Mouse (Mus musculus) brain, embryonic 18.5 days (tissue): ENCODE results near the gene Zpr1.
"Not testable (repeated sequence)": the region's sequence is repeated elsewhere in the genome, so short reads cannot be mapped to it uniquely, and the experiment has no call there.

ENCODE experiments used
- DNase-seq: peaks from one replicate; pipeline ENCODE4 v3.0.0-alpha.2; 2012; ENCODE audit warnings: low read depth, low spot score

The Zpr1 gene

DNA sequence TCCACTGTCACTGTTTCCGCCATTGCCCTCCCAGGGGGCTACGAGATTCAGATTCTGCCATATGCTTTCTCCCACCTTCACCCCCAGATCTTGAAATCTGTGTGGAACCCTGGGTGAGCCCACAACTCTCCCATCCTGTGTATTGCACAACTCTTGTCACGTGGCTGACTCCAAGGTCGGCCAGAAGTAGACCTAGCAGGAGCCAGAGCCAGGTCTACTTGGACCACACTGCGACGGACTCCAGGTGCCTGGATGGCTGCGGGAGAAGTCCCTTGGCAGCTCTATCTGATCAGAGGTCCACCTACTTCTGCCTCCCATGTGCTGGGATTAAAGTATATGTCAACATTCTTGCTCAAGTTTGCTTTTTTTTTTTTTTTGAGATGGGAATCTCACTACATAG, 11.7 kb upstream of the Zpr1 start:
- no peak for DNase-seq

DNA sequence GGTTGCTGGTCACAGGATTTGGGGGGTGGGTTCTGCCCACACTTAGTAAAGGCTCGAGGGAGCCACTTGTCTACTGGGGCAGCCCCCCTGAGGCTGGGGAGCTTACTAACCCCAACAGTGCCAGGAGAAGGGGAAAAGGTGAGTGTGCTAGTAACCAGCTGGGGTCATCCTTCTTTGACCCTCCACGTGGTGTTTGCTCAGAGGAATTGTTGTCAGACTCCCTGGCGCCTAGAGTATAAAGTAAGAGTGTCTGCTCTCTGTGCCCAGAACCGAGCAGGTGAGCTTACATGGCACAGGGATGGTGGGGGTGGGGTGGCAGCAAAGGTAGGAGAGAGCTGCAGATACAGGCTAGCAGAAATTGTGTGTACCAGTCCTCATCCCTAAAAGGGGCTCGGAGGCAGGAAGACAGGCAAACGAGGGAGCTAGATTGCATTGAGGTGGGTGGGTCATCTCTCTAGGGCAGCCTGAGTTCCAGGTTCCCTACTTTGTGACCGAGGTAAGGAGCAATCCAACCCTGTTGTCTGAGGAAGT, 4.5 kb upstream of the Zpr1 start, which contains the start of gene Apoa5:
Gene Apoa5 (plus strand): TSS at position 291 of the 531 bp plus-strand sequence.
- no peak for DNase-seq

DNA sequence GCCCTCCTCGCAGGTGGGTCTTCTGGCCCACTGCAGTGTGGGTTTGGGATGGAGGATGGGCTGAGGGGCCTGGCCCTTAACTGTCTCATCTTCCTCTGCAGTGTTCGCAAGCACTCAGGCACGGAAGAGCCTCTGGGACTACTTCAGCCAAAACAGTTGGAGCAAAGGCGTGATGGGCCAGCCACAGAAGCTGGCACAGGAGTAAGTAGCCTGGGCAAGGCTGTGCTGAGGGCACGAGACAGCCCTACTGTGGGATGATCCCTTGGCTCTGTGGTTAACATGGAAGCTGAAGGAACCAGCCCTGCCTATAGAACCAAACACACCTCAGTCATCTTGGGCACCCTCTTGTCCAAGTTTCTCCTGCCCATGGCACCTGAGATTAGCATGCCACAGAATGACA, 3.7 kb upstream of the Zpr1 start:
- no peak for DNase-seq

DNA sequence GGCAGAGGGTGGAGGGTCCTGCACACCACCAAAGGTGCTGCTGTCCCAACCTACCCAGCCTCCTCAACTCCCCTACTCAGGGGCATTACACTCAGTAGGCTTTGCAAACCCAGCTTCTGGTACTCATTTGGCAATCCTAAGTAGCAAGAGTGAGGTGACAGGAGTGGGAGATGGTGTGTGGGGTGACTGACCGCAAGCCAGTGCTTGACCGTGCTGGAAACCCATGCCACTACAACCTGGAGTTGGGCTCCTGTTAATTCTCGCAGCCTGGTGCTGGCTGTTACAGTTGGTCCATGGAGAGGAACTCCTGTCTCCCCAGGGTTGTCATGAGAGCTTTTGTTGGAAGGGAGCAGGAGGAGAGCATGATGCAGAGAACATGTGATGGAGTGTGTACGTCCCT, 2.1 kb upstream of the Zpr1 start:
- no peak for DNase-seq

DNA sequence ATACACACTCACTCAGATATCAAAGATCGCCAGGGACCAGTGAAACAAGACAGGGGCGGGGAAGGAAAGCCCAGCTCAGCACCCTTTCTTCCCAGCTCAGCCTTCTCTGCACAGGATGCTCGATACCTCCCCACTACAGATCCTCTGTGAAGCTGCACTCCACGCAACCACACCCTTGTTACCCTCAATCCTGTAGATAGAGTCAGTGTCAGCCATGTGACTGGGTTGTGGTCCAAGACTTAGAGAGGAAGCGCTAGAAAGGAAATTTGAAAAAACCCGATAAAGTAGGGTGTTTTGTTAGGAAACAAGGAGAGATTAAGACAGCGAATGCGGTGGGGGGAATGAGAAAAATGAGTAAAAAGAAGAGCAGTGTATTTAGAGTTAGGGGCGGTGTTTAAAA, 794 bp upstream of the Zpr1 start:
- no peak for DNase-seq

DNA sequence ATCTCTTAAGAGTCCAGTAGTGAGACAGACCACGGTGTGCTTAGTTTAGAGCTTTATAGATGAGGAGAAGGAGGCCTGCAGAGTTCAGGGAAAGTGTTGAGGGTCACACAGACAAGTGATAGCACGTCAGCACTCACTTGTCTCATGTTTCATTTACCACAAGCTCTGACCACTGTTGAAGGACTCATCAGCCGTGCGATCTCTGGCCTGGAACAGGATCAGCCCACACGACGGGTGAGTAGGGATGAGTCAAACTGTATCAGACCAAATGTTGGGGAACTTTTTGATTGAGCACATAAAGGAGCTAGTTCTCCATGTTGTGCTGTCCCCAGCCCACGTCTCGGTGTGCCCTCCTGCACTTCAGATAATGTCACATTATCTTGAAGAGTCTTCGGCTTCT, 1.6 kb downstream of the Zpr1 start:
- DNase-seq: no peak

DNA sequence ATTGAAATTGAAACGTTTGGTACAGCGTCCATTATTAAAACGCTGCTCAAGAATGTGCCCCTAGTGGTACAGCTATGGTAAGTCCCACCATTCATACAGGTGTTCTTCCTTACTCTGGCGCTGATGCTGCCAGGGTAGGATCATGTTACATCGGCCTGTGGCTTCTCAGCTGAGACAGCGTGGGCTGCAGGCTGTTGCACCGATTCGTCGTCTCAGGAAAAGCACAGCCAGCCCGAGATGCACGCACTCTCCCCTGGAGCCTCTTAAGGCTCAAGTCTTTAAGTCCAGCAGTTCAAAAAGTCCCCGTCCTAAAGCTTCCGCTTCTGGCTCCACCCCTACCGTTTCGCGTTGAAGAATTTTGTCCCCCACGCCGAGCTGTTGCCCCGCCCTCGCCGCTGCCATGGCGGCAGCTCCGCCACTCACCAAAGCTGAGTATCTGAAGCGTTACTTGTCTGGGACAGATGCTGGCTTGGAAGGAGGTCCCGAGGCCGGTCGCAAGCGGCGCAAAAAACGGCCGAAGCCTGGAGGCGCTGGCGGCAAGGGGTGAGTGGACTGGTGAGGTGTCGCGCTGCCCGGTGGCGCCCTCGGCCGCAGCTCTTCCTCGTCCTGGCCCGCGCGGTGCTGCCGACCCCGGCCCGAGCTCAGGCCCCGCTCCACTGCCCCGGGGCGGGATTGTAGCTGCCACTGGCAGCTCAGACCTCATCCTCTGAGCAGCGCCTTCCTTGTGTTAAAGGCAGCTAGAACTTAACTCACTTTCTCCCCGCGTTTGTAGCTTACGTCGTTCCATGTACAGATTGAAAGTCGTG, 10.0 kb downstream of the Zpr1 start, which contains the start of gene Bud13:
Gene Bud13 (plus strand): TSS at position 378 of the 806 bp plus-strand sequence.
- DNase-seq: peak; percentile 78

DNA sequence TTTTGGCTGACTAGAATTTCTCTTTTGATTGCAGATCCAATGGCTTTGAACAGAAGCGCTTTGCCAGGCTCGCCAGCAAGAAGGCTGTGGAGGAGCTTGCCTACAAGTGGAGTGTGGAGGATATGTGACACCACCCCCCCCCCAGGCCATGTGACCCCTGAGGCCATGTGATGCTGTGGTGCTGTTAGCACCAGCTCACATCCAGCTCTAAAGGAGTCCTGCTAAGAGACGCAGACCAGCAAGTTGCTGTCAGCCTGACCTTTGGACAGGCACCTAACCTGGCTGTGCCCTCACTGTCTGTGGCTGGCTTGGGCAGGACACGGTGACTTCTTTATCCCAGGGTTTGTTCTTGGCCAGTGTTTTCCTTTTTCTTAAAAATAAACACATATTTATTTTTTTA, 25.5 kb downstream of the Zpr1 start:
- no peak for DNase-seq

DNA sequence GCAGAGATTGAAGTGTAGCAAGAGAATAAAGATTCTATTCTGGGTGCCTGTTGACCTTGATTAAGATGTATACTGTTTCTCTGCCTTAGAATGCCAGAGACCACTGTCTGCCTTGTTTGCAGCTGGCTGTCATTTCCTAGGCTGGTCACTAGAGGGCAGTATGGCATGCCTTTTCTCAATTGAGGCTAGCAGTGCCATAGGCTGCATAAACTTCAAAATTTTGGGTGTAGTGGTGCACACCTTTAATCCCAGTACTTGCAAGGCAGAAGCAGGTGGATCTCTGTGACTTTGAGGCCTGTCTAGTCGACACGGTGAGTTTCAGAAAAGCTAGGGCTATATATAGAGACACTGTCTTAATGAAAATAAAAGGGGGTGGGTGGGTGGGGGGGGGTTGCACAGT, 29.3 kb downstream of the Zpr1 start:
- DNase-seq: no peak

DNA sequence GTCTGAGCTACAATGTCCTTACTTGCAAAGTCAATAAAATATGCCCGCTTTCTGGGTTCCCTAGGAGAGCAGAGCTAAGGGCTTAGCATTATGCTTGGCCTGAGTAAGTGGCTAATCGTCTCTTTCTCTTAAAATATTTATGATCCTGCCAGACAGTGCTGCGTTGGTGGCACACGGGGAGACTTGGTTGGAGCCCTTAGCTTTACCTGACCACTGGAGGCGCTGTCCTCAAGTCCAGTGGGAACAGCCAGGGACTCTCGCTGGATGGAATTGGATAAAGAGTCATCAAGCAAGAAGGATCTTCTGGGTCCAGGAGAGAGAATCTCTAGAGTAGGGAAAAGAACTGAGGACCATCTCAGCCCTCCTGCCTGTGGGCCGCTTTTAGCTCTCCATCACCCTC, 36.3 kb downstream of the Zpr1 start:
- no peak for DNase-seq

DNA sequence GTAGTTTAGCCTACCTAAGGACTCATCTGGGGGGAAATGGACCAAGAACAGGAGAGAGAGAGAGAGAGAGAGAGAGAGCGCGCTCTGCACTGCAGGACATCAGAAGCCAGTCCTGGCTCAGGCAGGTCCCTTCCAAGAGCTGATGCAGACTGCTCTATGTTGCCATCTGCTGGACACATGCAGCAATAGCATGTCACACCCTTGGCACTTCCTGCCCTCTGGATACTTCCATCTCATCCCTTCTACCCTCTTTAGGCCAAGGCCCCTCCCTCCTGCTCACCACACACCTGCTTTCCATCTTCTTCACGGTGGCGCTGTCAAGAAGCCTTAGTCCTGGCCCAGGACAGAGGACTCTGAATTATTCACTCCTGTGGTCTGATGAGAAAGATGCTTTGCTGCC, 41.6 kb downstream of the Zpr1 start:
- no peak for DNase-seq

DNA sequence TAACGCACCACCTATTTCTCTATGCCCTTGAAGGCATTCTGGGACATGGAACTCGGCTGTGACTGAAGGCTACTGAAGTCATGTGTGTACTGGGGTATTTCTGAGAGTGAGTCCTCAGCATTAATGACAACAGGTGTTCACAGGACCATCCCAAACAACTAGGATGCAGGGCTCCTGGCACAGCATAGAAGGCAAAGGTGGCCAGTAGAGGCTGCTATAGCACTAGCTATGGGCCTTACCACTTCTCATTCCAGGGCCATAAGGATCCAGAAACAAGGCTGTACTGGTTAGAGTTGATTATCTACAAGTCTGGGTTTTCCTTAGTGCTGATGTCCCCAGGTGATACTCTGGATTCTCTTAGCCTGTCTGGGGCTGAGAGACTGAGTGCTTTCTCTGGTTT, 42.1 kb downstream of the Zpr1 start:
- no peak for DNase-seq

DNA sequence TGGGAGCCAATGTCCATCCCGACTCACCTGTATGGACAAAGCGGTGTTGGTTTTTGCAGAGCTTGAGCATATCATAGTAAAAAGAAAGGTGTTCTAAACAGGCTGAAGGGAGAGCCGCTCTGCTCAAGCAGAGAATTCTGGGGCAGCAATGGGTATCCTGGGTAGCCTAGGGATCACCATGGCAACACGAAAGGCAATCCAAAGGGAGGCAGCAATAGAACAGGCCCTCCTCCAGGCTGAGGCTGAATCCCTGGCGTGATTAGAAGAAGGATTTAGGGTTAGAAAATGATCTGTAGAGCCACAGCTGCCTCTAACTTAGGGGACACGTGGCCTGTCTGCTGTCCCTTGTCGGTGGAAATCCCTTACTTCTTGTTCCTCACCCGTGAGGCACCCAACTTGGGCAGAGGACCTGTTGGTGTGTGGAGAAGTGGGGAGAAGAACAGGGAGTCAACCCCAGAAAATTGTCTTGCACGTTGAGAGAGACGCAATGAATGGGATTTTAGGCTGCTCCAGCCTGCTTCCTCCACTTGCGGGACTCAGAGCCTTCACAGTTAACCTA, 43.0 kb downstream of the Zpr1 start:
- no peak for DNase-seq

DNA sequence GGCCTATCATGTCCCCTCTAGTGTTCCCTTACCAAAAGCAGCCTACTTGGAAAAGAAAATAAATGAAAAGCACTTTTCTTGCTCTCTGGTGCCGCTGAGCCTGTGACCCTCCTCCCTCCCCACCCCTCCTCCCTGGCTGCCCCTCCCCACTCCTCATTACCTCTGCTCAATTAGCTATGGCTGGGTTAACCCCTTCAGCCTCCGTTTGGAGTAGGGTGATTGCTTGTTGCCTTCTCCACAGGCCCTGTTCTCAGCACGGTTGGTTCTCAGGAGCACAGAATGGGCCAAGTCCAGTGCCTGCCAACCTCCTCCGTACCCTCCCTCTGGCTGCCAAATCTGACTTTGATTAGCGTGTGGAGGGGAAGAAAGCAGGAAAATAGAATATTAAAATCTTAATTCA, 43.5 kb downstream of the Zpr1 start:
- DNase-seq: no peak

DNA sequence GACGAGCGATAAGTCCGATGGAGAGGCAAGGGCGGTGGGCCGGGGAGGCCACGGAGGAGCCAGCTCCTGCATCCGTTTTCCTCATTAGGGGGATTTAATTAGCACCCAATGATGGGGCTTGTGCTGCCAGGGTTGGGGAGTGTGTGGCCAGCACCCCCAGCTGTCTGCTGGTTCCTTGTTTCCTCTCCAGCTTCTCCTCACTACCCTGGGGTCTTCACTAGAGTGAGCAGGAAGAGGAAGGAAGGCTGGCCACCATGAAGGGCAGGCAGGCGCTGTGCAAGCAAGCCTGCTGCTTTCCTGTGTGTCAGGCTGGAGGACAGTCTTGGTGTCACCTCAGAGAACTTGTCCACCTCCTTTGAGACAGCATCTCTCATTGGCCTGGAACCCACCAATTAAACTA, 44.0 kb downstream of the Zpr1 start:
- no peak for DNase-seq

DNA sequence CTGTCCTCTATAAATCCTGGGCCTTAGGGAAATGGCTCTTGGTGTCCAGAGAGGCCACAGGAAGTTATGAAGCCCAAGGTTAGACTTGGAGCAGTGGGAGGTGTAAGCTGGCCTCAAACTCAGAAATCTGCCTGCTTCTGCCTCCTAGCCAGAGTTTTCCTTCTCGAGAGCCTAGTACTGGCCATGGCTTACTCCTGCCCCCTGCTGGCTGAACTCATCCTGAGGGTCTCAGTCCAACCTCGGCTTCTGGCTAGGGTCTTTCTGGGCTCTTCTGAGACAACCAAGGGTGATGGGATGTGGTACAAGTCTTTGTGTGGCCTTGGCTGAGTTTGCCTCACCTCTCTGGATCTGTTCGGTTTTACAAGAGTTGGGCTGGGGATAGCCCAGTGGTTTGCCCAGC, 45.1 kb downstream of the Zpr1 start:
- no peak for DNase-seq

DNA sequence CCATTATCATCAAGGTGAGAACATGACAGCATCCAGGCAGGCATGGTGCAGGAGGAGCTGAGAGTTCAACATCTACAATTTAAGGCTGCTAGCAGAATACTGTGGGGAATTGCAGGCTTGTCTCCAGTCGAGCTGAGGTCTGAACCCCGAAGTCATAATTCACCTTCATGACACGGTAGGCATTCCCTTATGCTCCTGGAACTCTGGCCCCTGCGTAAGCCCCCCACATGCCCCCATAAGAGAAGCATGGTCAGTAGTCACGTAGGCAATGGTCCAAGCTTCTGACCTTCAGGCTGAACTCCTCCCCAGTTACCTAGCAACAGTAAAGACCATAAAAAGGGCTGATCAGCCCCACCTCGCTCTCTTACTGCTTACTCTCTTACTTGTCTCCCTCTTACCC, 47.0 kb downstream of the Zpr1 start, which contains the start of gene 4931429L15Rik:
Gene 4931429L15Rik (minus strand): TSS at position 101 of the 400 bp plus-strand sequence.
- DNase-seq: not testable (repeated sequence)

DNA sequence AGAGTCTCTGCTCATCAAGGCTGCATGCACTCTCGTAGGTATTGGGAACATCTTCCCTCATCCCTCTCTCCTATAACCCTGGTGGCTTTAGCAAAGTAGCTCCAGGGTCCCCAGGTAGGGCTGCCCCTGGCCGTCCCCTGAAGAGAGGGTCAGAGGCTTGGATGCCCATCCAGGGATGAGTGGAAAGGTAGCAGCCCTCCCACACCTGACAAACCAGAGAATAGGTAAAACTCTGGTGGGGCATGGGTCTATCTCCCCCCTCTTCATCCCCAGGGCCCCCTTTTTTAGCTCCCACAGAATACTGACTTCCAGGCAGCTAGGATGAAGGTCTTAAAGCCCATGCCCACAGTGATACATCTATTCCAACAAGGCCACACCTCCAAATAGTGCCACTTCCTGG, 47.6 kb downstream of the Zpr1 start:
- DNase-seq: no peak

DNA sequence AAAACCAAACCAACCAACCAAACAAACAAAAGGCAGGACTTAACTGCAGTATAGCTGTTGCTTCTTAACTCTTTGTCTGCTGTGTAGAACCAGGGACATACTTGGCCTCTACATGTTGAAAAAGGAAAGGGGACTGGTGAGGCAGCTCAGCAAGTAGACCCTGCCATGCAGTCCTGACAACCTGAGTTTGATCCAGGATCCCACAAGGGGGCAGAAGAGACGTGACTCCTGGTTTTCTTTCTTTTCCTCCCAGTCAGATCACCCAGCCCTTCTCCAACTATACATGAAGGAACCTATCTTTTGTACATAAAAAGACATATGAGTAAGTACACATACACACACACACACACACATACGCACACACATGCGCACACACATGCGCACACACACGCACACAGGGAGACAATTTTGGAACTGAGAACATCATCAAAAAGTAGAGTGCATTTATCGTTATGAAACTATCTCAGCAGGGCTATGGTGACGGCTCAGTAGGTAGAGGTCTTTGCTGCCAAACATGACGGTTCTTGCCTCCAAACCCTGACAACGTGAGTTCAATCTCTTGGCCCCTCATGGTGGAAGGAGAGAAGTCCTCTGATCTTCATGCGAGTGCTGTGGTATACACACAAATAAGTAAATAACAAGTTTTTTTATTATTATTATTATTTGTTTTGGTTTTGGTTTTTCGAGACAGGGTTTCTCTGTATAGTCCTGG, 54.0 kb downstream of the Zpr1 start:
- DNase-seq: no peak

DNA sequence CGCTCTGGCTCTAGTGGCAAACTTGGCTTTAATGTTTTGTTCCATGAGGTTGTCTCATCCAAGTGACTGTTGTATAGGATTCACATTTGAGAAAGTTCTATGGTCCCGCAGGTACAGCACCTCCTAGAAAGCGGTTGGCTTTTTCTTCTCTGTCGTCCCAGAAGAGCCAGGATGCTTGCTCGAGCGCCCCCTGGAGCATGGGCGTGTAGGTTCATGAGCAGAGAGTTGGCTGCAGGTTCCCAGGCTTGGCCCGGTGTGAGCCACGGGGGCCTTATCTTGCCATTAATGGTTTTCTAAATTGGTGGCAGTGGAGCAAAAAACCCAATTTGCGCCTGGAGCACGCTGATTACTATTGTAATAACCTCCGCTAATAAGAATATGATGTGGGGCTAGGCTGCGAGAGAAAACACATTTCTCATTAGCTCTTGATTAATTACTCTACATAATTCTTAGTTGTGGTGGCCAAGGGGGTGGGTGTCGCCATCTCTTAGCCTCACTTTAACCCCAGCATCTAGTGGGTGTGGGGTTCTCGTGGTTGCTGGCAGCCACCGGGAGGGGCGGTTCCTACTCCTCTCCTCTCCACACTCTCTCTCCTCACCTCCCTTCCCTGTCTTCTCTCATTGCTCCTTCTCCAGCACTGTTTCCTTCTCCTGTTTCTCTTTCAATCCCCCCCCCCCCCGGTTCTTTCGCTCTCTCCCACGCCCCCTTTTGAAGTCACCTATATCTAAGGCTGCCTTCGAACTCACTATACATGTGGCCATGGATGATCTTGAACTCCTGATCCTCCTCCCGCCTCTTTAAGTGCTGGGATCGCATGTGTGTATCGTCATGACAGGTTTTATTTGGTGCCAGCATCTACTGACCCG, 55.1 kb downstream of the Zpr1 start:
- DNase-seq: no peak

DNA sequence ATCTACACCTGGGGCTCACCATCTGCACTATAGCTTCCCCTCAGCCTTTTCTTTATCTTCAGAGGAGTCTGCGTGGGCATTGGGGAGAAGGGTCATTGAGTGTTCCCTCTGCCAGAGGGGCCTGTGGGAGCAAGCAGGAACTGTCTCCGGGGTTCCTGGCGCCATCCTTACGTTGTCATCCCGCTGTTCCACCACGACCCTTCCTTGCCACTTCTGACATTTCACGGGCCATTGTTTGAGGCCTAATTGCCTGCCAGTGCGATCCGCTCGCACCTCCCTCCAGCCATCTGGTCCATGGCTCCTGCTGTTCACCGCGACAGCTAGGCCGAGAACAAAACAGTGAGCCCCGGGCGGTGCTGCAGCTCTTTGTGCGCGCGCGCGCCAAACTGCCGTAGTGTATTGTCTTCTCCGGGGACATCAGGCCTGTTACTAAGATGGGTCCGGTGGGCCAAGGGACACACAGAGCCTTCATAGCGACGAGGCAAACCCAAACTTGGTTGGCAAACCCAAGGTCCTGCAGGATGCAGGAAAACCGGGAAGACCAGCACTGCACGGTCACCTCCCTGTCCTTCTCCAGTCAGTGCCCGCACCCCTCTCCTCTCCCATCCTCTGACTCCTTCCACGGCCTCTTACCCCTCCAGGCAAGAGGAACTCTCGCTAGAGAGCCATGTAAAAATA, 55.8 kb downstream of the Zpr1 start:
- no peak for DNase-seq
